Mouse (Mus musculus): Measurements from ENCODE around the gene Rmnd5a. TPM values are rescaled to one million over a fixed set of nuclear protein-coding genes. Genes with fewer than 3 reads are reported as not detected.

The Rmnd5a gene
- total and polyA plus RNA-seq, 3 experiments, result 23.4 to 40.6 (median 23.5) TPM

DNA sequence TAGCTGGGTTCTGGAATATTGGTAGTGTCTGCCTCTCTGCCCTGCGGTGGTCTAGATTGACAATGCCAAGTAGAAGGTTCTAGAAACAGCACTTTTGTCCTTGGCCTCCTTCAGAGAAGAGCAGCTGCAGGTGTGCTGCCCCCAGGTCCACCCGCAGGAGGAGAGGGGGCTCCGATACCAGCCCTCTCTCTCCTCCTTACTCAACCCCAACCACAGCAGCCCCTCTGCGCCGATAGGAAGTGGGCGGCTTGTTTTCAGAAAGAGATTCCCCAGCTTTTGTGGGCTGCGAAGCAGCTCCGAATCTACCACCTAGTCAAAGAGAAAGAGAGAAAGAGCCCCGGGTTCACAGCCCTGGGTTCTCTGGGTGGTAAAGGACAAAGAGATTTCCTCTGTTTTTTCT, 99.3 kb downstream of the Rmnd5a start:
- Histone ChIP-seq H3K36me3 (replicated peaks in 1 of 2; ENCODE audit: control insufficient read depth in 1 of 2, insufficient read depth in 1 of 2, low read length in 1 of 2) (no peaks in the 10 kb centered on the region), H3K27ac (ENCODE audit: insufficient read depth, low read depth) (no peak overlapping the region), H3K9me3 (replicated peaks; ENCODE audit: low read length) (no peaks in the 10 kb centered on the region), H3K27me3 (replicated peaks) (no peaks in the 10 kb centered on the region), H3K4me1 (ENCODE audit: control insufficient read depth in 1 of 2, insufficient read depth in 2 of 2) (no peaks in the 10 kb centered on the region), H3K4me3 (replicated peaks in 1 of 3; ENCODE audit: low read depth in 2 of 3, low read length in 2 of 3, poor library complexity in 1 of 3) (no peak overlapping the region), H3K4me2 (ENCODE audit: insufficient read depth, low read depth, poor library complexity, severe bottlenecking) (no peak overlapping the region; the same call in 1 of the 2 replicates), H3K9ac (ENCODE audit: insufficient read depth, low read depth) (no peak overlapping the region), H3K79me2 (replicated peaks; ENCODE audit: control insufficient read depth, extremely low read depth, insufficient read depth, poor library complexity, severe bottlenecking) (no peaks in the 10 kb centered on the region)
- dilution Hi-C loops (cut with MboI; ENCODE audit: extremely low pct_ligation_motif_present, extremely low pct_unique_long_range_greater_than_20kb, low sequenced_read_pairs) (no loop called here), in situ Hi-C loops (cut with MboI; ENCODE audit: low pct_ligation_motif_present, low pct_unique_long_range_greater_than_20kb, low sequenced_read_pairs) (no loop called here)
- no peak for TF ChIP-seq USF2 (conservative IDR thresholded peaks at IDR 0.05; ENCODE audit: low read depth, low read length)
- no peak for DNase-seq (ENCODE audit: extremely low read depth)

GRCm38 (mm10) chr6:71339351-71339750, 101.1 kb downstream of the Rmnd5a start:
- no peak overlapping the region for H3K27ac ChIP-seq (ENCODE audit: insufficient read depth, low read depth)
- no peaks in the 10 kb centered on the region for H3K27me3 ChIP-seq (replicated peaks)
- H3K4me3 ChIP-seq (replicated peaks in 1 of 3; ENCODE audit: low read depth in 2 of 3, low read length in 2 of 3, poor library complexity in 1 of 3), result no peak overlapping the region
- no peak overlapping the region for H3K9ac ChIP-seq (ENCODE audit: insufficient read depth, low read depth)
- H3K4me2 ChIP-seq (ENCODE audit: insufficient read depth, low read depth, poor library complexity, severe bottlenecking), result no peak overlapping the region
- DNase-seq (ENCODE audit: extremely low read depth), result no peak
- no peaks in the 10 kb centered on the region for H3K4me1 ChIP-seq (ENCODE audit: control insufficient read depth in 1 of 2, insufficient read depth in 2 of 2)
- in situ Hi-C loops (cut with MboI; ENCODE audit: low pct_ligation_motif_present, low pct_unique_long_range_greater_than_20kb, low sequenced_read_pairs) (no loop called here), dilution Hi-C loops (cut with MboI; ENCODE audit: extremely low pct_ligation_motif_present, extremely low pct_unique_long_range_greater_than_20kb, low sequenced_read_pairs) (no loop called here)
- no peaks in the 10 kb centered on the region for H3K9me3 ChIP-seq (replicated peaks; ENCODE audit: low read length)
- TF ChIP-seq SMC3 (IDR thresholded peaks at IDR 0.05; ENCODE audit: low read depth, low read length) (no peak), HCFC1 (IDR thresholded peaks at IDR 0.05; ENCODE audit: low read depth, low read length) (no peak), CHD1 (IDR thresholded peaks at IDR 0.05; ENCODE audit: low read depth, low read length) (no peak), TCF12 (IDR thresholded peaks at IDR 0.05; ENCODE audit: low read depth, low read length) (no peak), RAD21 (IDR thresholded peaks at IDR 0.05; ENCODE audit: low read depth, low read length) (no peak), JUN (IDR thresholded peaks at IDR 0.05; ENCODE audit: insufficient read depth, low read depth, low read length) (no peak), E2F4 (IDR thresholded peaks at IDR 0.05; ENCODE audit: insufficient replicate concordance, low read depth, low read length) (no peak), CTCF (conservative IDR thresholded peaks at IDR 0.05 in 1 of 2, IDR thresholded peaks at IDR 0.05 in 1 of 2; ENCODE audit: low read depth in 2 of 2, low read length in 2 of 2) (no peak)
- H3K79me2 ChIP-seq (replicated peaks; ENCODE audit: control insufficient read depth, extremely low read depth, insufficient read depth, poor library complexity, severe bottlenecking), result no peaks in the 10 kb centered on the region
- H3K36me3 ChIP-seq (replicated peaks in 1 of 2; ENCODE audit: control insufficient read depth in 1 of 2, insufficient read depth in 1 of 2, low read length in 1 of 2), result no peaks in the 10 kb centered on the region

GRCm38 (mm10) chr6:71338941-71339340, 101.5 kb downstream of the Rmnd5a start:
- Histone ChIP-seq H3K79me2 (replicated peaks; ENCODE audit: control insufficient read depth, extremely low read depth, insufficient read depth, poor library complexity, severe bottlenecking) (no peaks in the 10 kb centered on the region), H3K27ac (ENCODE audit: insufficient read depth, low read depth) (no peak overlapping the region), H3K9ac (ENCODE audit: insufficient read depth, low read depth) (no peak overlapping the region), H3K4me3 (replicated peaks in 1 of 3; ENCODE audit: low read depth in 2 of 3, low read length in 2 of 3, poor library complexity in 1 of 3) (no peak overlapping the region), H3K27me3 (replicated peaks) (no peaks in the 10 kb centered on the region), H3K36me3 (replicated peaks in 1 of 2; ENCODE audit: control insufficient read depth in 1 of 2, insufficient read depth in 1 of 2, low read length in 1 of 2) (no peaks in the 10 kb centered on the region), H3K4me1 (ENCODE audit: control insufficient read depth in 1 of 2, insufficient read depth in 2 of 2) (no peaks in the 10 kb centered on the region), H3K4me2 (ENCODE audit: insufficient read depth, low read depth, poor library complexity, severe bottlenecking) (no peak overlapping the region), H3K9me3 (replicated peaks; ENCODE audit: low read length) (no peaks in the 10 kb centered on the region)
- no peak for TF ChIP-seq MEF2A (IDR thresholded peaks at IDR 0.05; ENCODE audit: borderline replicate concordance, low read depth, low read length)
- no peak for TF ChIP-seq ZMIZ1 (IDR thresholded peaks at IDR 0.05; ENCODE audit: low read depth, low read length)
- no peak for TF ChIP-seq TCF12 (IDR thresholded peaks at IDR 0.05; ENCODE audit: low read depth, low read length)
- no peak for TF ChIP-seq ZC3H11A (IDR thresholded peaks at IDR 0.05; ENCODE audit: low read depth, low read length)
- dilution Hi-C loops (cut with MboI; ENCODE audit: extremely low pct_ligation_motif_present, extremely low pct_unique_long_range_greater_than_20kb, low sequenced_read_pairs), result no loop called here
- no peak for DNase-seq (ENCODE audit: extremely low read depth)
- in situ Hi-C loops (cut with MboI; ENCODE audit: low pct_ligation_motif_present, low pct_unique_long_range_greater_than_20kb, low sequenced_read_pairs), result no loop called here

Other genes with a start within 250 kb of the Rmnd5a start
- gene Fabp1, start 240.8 kb downstream of the Rmnd5a start, total RNA-seq (2012; rRNA removed), result not detected in 2 replicates
- not detected in 2 replicates for gene Fabp1, start 240.8 kb downstream of the Rmnd5a start, total RNA-seq (2014; rRNA removed)
- gene Fabp1, start 240.8 kb downstream of the Rmnd5a start, polyA plus RNA-seq (2012; ENCODE audit: insufficient read length, low read depth), result not detected in 2 replicates
- gene Krcc1, start 169.0 kb downstream of the Rmnd5a start, total RNA-seq (2012; rRNA removed), result 16.7 and 18.7 TPM in 2 replicates
- gene Krcc1, start 169.0 kb downstream of the Rmnd5a start, total RNA-seq (2014; rRNA removed), result 40.2 and 42.0 TPM in 2 replicates
- gene Krcc1, start 169.0 kb downstream of the Rmnd5a start, polyA plus RNA-seq (2012; ENCODE audit: insufficient read length, low read depth), result 23.6 and 28.2 TPM in 2 replicates
- gene Smyd1, start 118.4 kb downstream of the Rmnd5a start, total RNA-seq (2012; rRNA removed), result 0.08 TPM in 2 replicates
- 0.08 and 0.61 TPM in 2 replicates for gene Smyd1, start 118.4 kb downstream of the Rmnd5a start, total RNA-seq (2014; rRNA removed)
- gene Smyd1, start 118.4 kb downstream of the Rmnd5a start, polyA plus RNA-seq (2012; ENCODE audit: insufficient read length, low read depth), result 0.27 and 0.37 TPM in 2 replicates
- gene Cd8b1, start 117.8 kb downstream of the Rmnd5a start, total RNA-seq (2012; rRNA removed), result 0.21 and 0.25 TPM in 2 replicates
- gene Cd8b1, start 117.8 kb downstream of the Rmnd5a start, total RNA-seq (2014; rRNA removed), result 0.20 and 0.30 TPM in 2 replicates
- 0.49 and 0.51 TPM in 2 replicates for gene Cd8b1, start 117.8 kb downstream of the Rmnd5a start, polyA plus RNA-seq (2012; ENCODE audit: insufficient read length, low read depth)
- gene Cd8a, start 67.2 kb downstream of the Rmnd5a start, total RNA-seq (2012; rRNA removed), result 0.13 TPM in 1 of 2 replicates, not detected in the other
- 0.12 TPM in 1 of 2 replicates, not detected in the other for gene Cd8a, start 67.2 kb downstream of the Rmnd5a start, total RNA-seq (2014; rRNA removed)
- 0.22 and 0.49 TPM in 2 replicates for gene Cd8a, start 67.2 kb downstream of the Rmnd5a start, polyA plus RNA-seq (2012; ENCODE audit: insufficient read length, low read depth)
- 3.5 and 4.2 TPM in 2 replicates for gene Rnf103, start 53.3 kb upstream of the Rmnd5a start, total RNA-seq (2012; rRNA removed)
- gene Rnf103, start 53.3 kb upstream of the Rmnd5a start, total RNA-seq (2014; rRNA removed), result 7.0 and 7.9 TPM in 2 replicates
- gene Rnf103, start 53.3 kb upstream of the Rmnd5a start, polyA plus RNA-seq (2012; ENCODE audit: insufficient read length, low read depth), result 5.7 and 6.0 TPM in 2 replicates
- gene Chmp3, start 103.2 kb upstream of the Rmnd5a start, total RNA-seq (2012; rRNA removed), result 27.8 and 30.3 TPM in 2 replicates
- gene Chmp3, start 103.2 kb upstream of the Rmnd5a start, total RNA-seq (2014; rRNA removed), result 44.7 and 53.8 TPM in 2 replicates
- 68.1 and 76.5 TPM in 2 replicates for gene Chmp3, start 103.2 kb upstream of the Rmnd5a start, polyA plus RNA-seq (2012; ENCODE audit: insufficient read length, low read depth)
- 12.9 and 22.5 TPM in 2 replicates for gene Kdm3a, start 192.4 kb upstream of the Rmnd5a start, total RNA-seq (2012; rRNA removed)
- gene Kdm3a, start 192.4 kb upstream of the Rmnd5a start, total RNA-seq (2014; rRNA removed), result 38.1 and 43.5 TPM in 2 replicates
- 12.3 and 14.7 TPM in 2 replicates for gene Kdm3a, start 192.4 kb upstream of the Rmnd5a start, polyA plus RNA-seq (2012; ENCODE audit: insufficient read length, low read depth)